Mouse (Mus musculus) c-Kit-positive CD71-positive TER-119-negative erythroid progenitor cells, embryonic 14.5 days (primary cell): ENCODE measurements around the gene Htr2a.

Source experiments
- DNase-seq: peaks from one replicate; pipeline ENCODE4 v3.0.0-alpha.2; 2013; ENCODE audit warnings: low read depth

The Htr2a gene

GRCm38 (mm10) chr14:74697432-74697831 lies 56.8 kb downstream of the Htr2a start:
- no peak for DNase-seq

- no peak for DNase-seq
Measured at GRCm38 (mm10) chr14:74699241-74699640, 58.6 kb downstream of the Htr2a start.

- no peak for DNase-seq
Measured at GRCm38 (mm10) chr14:74703930-74704329, 63.3 kb downstream of the Htr2a start.

GRCm38 (mm10) chr14:74709054-74709453 lies 68.4 kb downstream of the Htr2a start:
- peak; percentile 80 for DNase-seq

- no peak for DNase-seq
Measured at GRCm38 (mm10) chr14:74723541-74723940, 82.9 kb downstream of the Htr2a start.

- DNase-seq: no peak
Measured at GRCm38 (mm10) chr14:74731221-74732078, 90.8 kb downstream of the Htr2a start.

- DNase-seq: peak; percentile 86
Measured at GRCm38 (mm10) chr14:74732079-74732783, 91.6 kb downstream of the Htr2a start, which contains the start of gene Esd. Esd (plus strand) TSS chr14:74732297.

GRCm38 (mm10) chr14:74733397-74733796 lies 92.8 kb downstream of the Htr2a start:
- DNase-seq: peak; percentile 19

GRCm38 (mm10) chr14:74735471-74735870 lies 94.8 kb downstream of the Htr2a start:
- DNase-seq: no peak

- DNase-seq: no peak
Measured at GRCm38 (mm10) chr14:74736850-74737249, 96.2 kb downstream of the Htr2a start.
